Mouse (Mus musculus): Measurements from ENCODE around the gene Tgm1.

The Tgm1 gene

GRCm38 (mm10) chr14:55713729-55714122 is at the start of gene Tgm1:
TSS of gene Tgm1 (minus strand) at chr14:55713926.
- no peak for DNase-seq (ENCODE audit: low spot score)

DNA sequence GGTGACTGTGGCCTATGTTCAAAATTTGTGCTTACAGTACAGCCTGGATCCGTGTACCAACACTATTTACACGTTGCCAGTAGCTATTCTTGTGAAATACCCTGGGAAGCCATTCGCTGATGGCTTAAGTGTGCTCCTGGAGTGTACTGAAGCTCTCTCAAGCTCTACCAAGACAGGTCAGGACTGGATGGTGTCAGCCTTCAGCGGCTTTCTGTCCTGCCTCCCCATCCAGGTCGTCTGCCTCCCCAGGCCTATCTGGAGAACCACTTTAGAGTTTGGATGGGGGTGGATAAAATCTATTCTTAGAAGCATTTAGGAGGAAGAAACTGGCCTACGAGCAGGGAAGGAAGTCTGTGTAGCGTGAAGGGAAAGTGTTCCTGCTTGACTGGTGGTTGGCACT is 49.4 kb upstream of the Tgm1 start:
- no peak for DNase-seq (ENCODE audit: low spot score)

GRCm38 (mm10) chr14:55762001-55762821 is 48.5 kb upstream of the Tgm1 start:
- DNase-seq (ENCODE audit: low spot score) = peak; percentile 43

DNA sequence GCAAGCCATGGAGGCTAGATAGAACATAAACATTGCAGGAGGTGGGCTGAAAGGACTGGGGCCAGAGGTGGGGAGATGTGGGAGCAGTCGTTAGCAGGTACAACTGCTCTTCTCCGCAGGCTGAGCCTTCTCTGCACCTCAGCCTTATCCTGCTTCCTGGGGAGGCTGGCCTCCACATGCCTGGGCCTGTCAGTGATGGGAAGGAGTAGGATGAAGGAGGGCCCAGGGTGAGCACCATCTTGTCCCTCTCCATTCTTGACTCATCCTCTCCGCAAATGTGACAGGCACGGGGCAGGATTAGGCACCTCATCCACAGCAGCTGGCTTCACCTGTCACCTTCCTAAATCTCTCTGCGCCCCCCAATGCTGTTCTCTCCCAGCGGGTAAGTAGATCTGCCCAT is 47.4 kb upstream of the Tgm1 start, which contains the start of gene Ltb4r2:
Gene Ltb4r2, plus strand, starts transcription at position 266 of the 400 bp plus-strand sequence.
- no peak for DNase-seq (ENCODE audit: low spot score)

- peak; percentile 77 for DNase-seq (ENCODE audit: low spot score)
Measured at GRCm38 (mm10) chr14:55760156-55760555, 46.4 kb upstream of the Tgm1 start.

- DNase-seq (ENCODE audit: low spot score) = no peak
Measured at GRCm38 (mm10) chr14:55758363-55758784, 44.6 kb upstream of the Tgm1 start, which contains the start of gene Cideb. TSS of gene Cideb (minus strand) at chr14:55758458.

GRCm38 (mm10) chr14:55757566-55757965 is 43.8 kb upstream of the Tgm1 start:
- DNase-seq (ENCODE audit: low spot score) = no peak

DNA sequence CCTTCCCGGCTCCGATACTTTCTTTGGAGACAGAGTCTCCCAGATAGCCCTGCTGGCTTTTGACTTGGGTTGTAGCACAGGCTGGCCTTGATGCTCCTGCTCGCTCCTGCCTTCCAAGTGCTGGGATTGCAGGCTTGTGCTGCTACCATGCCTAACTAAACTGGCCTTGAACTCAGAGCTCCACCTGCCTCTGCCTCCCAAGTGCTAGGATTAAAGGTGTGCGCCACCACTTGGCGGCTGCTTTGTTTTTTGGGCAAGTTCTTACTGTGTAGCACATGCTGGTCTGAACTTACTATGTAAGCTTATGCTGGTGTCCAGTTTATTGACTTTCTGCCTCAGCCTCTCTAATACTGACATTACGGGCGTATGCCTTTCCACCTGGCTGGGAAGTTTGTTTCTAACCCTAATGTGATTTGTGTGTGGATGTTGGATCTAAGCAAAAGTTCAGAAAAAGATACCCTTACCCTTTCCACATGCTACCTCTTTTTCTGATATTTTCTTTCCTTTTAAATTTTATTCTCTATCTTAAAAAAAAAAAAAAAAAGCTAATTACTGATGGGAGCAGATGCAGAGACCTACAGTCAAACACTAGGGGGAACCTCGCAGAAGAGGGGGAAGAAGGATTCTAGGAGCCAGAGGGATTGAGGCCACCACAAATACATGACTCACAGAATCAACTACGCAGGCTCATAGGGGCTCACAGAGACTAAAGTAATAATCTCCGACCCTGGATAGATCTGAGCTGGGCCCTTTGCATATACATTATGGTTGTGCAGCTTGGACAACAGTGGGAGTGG is 33.5 kb upstream of the Tgm1 start:
- no peak for DNase-seq (ENCODE audit: low spot score)

DNA sequence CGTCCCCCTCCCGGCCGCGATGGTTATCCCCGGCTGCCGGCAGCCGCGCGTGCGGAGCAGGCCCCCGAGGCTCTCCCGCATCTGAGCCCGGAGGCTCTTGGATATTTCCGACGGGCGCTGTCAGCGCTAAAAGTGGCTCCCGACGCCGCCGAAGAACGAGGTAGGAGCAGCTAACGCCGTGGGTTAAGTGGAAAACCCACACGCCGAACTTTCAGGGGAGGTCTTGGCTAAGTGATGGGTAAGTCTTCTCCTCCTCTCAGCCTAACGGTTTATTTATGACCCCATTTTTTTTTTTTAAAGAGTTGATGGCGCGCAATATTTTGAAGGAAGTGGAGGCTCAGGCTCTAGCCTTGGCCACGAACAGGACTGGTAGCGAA is 32.1 kb upstream of the Tgm1 start:
- DNase-seq (ENCODE audit: low spot score) = no peak

DNA sequence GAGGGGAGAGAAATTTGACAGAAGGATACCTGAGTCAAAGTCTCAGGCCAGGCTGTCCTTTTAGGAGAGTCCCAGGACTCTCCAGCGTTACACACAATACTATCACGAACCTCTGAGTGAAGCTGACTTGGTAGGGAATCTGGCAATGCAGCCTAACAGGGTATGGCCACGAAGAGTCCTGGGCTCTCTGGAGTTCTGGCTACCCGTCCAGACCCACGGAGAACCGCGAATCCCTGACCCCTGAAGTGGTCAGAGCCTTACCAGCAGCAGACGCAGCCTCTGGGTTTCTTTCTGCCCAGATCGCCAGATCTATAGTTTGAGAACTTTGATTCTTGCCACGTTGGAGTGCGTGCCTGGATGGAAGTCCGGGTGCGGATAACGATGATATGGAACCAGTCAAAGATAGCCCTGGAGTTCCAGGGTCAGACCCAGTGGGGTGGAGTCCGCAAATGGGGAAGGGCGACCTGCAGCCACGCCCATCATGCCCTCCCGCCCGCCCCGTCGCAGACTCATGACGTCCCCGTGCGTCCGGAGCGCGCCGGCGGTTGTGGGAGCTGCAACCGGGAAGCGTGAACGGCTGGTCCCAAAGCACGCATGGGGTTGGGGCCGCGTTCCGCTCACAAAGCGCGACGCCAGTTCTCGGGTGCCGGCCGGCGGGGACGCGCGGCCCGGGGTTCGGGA is 31.6 kb upstream of the Tgm1 start, which contains the start of the genes Dhrs1 and Nop9:
Gene Dhrs1, minus strand, starts transcription at position 511 of the 681 bp plus-strand sequence.
Gene Nop9, plus strand, starts transcription at position 514 of the 681 bp plus-strand sequence.
- peak; percentile 90 for DNase-seq (ENCODE audit: low spot score)

DNA sequence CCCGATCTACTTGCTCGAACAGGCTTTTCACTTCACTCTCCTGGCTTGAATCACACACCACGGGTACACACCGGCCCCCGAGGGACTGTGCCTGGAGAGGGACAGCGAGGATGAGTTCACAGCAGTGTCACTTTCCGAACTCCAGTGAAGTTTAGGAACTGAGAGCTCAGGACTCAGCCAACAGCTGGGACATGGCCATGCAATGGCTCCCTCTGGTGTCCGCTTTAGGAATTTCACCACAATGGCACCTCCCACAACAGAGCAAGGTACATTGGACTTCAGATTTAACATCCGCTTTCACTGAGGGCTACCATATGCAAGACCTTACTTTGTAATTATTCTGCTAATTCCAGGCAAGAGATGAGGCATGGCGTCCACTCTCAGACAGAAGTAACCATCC is 30.0 kb upstream of the Tgm1 start:
- DNase-seq (ENCODE audit: low spot score) = peak; percentile 69

GRCm38 (mm10) chr14:55737086-55737687 is 23.5 kb upstream of the Tgm1 start:
- no peak for DNase-seq (ENCODE audit: low spot score)

- DNase-seq (ENCODE audit: low spot score) = no peak
Measured at GRCm38 (mm10) chr14:55735758-55736157, 22.0 kb upstream of the Tgm1 start.

GRCm38 (mm10) chr14:55735334-55735733 is 21.6 kb upstream of the Tgm1 start:
- no peak for DNase-seq (ENCODE audit: low spot score)

- no peak for DNase-seq (ENCODE audit: low spot score)
Measured at GRCm38 (mm10) chr14:55734869-55735268, 21.1 kb upstream of the Tgm1 start.

- no peak for DNase-seq (ENCODE audit: low spot score)
Measured at GRCm38 (mm10) chr14:55733889-55734288, 20.2 kb upstream of the Tgm1 start.

DNA sequence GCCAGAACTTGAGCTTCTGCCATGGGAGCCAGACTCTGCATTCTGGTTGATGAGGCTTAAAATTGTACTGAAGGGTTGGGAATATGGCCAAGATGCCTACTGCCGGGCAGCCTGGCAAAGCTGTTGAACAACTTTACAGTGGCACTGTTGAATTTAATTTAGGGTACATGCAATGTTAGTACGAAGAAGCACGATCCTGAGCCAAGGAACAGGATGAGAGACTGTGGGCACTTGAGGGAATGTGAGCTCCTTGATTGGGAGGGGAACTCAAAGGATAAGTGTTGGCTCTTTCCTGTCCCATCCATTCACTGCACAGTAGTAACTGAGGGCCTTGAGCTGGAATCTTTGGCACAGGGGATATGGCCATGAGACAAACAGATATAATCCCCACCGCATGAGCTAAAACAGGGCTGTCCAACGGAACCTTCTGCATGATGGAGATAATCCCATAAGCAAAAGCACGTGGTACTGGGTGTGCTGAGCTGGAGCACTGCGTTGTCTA is 16.9 kb upstream of the Tgm1 start:
- no peak for DNase-seq (ENCODE audit: low spot score)

GRCm38 (mm10) chr14:55730116-55730515 is 16.4 kb upstream of the Tgm1 start:
- DNase-seq (ENCODE audit: low spot score) = no peak

DNA sequence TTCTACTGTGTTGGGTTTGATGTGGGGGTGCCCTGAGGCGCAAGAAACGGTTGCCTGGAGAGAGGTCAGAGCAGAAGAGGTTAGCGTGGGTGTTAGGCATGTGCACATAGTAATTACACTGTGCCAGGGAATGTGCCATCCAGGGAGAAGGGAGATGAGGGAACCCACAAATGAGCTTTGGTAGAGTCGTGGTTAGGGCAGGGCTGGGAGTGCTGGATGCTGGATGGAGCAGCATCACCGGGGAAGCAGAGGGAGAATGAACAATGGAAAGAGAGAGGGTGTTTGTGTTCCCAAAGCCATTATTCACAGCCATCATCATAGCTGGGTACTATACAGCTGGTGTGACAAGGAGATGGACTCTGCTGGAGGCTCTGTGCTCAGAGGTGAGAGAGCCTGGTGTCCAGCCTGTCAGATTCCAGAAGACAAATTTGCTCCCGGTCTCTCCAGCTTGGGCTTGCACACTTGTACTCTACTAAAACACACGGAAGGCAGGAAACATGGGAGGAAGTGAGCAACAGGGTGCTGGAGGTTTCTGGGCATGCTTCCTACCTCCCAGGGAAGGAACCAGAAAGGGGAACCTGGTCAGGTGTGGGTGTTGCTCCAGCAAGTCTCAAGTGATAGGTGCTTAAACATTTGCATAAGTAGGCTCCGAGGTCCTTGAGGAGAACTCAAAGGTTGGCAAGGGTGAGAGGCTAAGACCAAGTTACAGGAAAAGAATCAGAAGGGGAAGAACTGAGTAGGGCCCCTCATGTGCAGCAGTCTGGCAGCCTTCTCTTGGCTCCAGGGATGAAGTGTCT is 14.4 kb upstream of the Tgm1 start:
- DNase-seq (ENCODE audit: low spot score) = no peak

GRCm38 (mm10) chr14:55726261-55726660 is 12.5 kb upstream of the Tgm1 start:
- no peak for DNase-seq (ENCODE audit: low spot score)

DNA sequence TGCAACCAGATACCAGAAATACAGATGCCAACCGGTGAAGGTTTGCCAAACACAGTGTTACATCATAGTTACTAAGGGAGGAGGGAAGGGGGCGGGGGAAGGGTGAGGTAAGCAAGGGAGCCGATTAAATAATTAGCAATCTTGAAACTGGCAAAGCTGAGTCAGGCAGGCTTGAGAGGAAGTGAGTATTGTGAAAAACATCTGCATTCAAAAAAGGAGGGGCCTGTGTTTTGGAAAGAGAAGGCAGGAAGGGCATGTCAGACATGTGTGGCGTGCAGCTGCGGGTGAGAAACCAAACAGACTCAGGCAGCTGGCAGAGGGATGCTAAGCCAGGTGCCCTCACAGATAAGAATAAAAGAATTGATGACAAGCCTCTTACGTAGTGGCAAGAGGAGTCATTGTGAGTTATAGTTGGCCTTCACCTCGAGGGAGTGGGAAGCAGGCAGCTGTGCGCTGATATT is 10.7 kb upstream of the Tgm1 start:
- DNase-seq (ENCODE audit: low spot score) = no peak

All from testis, postnatal 14 days (tissue).